Mouse (Mus musculus): ENCODE results near the gene Stk32b.

DNA sequence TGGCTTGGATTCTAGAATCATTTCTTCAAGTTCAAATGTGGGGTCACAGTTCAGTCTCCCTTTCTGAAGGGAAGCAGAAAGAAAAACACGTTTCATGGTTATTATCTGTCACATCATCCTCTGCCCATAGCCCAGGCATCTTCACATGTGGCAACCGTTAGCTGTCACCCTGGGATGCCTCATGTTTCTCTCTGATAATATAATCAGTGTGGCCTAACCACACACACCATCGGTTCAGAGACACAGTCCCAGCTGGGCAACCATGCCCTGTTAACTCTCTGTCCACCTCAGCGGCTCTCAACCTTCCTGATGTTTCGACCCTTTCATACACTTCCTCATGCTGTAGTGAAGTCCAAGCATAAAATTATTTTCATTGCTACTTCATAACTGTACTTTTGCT, 259.8 kb downstream of the Stk32b start:
- TF ChIP-seq CTCF (IDR thresholded peaks at IDR 0.05; ENCODE audit: low read depth) = no peak
- TF ChIP-seq EP300 (IDR thresholded peaks at IDR 0.05; ENCODE audit: low read depth) = no peak

All from heart, postnatal 0 days (tissue).